Mouse (Mus musculus) megakaryocyte progenitor cell, adult 5-6 weeks (primary cell): ENCODE measurements around the gene Scel. TPM values are rescaled to one million over a fixed set of nuclear protein-coding genes. Genes with fewer than 3 reads are reported as not detected.
A peak's percentile ranks its signal among the peaks of the same experiment; 100 is the strongest.

Experiments used
- ATAC-seq: replicated peaks from 2 replicates; pipeline ENCODE4 v1.8.0; 2016; ENCODE audit warnings: mild to moderate bottlenecking, moderate TSS enrichment, inconsistent platforms; ENCODE audit not compliant: poor library complexity
- total RNA-seq, 2 experiments: library from RNA; stranded (forward) in 1 of 2; stranded (reverse) in 1 of 2; fragments of 157-497, 149-512 nt in 1 of 2; fragments of 200-1000 nt in 1 of 2; gene quantifications; 2 replicates each; pipeline versions ENCODE4 v1.2.3 to v1.2.4; 2015 to 2017

The Scel gene
- total RNA-seq, 2 experiments from 2014 or later = not detected

DNA sequence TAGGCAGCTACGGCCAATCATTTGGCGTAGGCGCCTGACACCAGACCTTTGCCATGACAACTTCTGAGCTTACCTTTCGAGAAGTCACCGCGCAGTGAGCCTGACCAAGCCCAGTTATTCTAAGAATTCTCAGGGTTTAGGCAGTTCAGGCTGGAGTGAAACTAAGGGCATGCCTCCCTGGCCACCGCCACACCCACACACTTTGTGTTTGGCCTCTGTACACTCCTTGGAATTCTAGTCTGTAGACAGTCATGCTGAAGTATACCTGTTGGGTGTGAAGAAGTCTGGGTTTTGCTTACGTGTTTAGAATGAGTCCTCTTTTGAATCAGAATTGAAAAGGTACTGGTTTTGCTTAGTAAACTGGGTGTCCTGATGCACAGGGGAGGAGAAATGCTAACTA lies 3.6 kb upstream of the Scel start:
- ATAC-seq = no peak

DNA sequence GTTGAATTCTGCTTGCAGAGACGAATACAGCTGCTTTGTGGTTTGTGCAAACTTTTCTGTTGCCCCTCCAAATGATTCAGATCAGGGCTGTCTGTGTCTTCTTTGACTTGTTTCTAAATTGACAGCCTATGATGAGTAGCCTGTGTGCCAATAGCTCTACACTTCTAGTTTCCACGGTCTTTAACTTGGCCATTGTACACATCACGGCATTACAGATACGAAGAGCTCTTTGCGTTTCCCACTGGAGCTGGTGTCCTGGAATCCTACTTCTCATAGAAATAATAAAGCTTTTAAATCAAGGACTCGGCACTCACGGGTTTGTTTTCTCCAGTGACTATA lies 300 bp downstream of the Scel start:
- no peak for ATAC-seq

DNA sequence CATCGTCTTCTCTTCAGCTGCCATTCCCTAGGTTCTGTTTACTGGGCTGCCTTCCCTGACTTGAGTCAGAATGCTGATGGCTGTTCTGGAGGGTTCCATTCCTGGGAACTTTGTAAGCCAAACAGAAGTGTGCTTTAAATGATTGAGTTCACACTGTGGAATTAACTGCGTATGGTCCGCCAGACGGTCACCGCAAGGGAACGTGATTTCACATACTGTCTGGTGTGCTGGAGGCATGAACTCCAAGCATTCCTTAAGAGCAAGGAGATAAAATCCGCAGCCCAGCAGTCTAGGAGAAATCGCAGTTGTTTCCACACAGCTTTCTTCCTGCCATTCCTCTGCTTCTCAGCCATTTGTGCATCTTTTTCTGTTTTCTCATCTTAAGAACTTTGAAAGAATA lies 2.3 kb downstream of the Scel start:
- ATAC-seq = no peak

DNA sequence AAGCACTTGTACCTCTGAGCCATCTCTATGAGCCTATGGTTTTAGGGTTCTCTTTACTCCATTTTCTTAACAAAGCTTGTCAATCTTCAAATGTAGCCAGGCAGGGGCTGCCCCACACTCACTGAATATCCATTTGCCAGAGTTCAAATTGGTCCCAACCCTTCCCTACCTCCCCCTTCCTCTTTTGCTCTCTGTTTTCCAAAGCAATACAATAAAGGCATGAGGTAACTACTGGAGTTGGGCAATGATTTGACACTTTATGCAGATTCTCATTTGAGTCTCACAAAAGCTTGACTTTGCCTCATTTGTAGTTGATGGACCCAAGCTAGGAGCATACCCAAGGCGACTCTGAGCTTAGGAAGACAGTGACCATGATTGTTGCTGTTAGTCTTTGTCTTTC lies 13.1 kb downstream of the Scel start:
- ATAC-seq = peak; percentile 66

DNA sequence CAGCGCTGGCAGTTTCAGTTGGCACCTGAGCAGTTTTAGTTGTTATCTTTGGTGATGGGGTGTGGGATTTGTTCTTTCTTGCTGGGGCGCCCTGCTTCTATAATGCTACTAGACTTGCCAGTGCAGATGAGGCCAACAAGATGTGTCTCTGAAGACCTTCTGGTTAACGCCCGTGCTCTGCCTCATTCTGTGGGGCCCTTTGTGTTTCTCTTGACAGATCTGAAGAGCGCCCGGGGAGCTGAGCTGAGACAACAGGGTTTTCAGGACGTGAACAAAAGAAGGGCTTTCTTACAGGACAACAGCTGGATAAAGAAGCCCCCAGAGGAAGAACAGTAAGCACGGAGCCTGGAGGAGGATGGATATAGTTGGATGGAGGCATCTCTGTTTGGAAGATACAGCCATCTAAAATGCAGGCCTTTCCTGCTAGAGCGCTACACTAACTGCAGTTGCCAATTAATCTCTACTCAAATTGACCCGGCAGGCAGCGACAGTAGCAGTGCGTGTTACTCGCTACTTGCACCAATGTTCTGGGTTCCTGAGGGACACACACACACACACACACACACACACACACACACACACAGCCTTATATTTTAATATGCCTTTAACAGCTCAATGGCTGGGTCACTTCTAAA lies 16.7 kb downstream of the Scel start:
- no peak for ATAC-seq

DNA sequence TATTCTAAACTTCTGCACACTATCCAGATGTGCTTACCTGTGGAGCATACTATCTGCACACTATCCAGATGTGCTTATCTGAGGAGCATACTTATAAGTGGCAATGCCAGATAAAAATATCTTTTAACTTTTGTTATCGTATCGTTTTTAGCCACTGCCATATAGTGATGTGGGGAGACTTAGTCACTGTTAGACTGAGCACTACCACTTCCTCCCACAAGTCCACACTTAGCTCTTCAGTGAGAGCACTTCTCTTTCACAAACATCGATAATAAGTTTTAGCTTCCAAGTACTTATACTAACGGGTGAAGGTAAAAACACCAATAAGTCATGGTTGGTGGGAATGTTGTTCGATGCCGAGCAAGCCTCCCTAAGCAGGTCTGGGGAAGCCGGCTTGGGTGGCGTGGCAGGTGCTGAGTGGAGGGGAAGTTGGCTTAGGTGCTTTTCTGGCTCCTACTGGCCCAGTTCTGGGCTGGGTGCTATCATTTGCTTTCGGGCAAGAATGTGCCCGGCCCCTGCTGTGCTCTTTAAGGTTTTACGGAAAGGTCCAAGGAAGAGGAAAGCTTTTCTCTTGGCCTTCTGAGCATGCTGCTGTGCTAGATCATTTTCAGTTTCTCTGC lies 18.7 kb downstream of the Scel start:
- peak; percentile 52 for ATAC-seq

DNA sequence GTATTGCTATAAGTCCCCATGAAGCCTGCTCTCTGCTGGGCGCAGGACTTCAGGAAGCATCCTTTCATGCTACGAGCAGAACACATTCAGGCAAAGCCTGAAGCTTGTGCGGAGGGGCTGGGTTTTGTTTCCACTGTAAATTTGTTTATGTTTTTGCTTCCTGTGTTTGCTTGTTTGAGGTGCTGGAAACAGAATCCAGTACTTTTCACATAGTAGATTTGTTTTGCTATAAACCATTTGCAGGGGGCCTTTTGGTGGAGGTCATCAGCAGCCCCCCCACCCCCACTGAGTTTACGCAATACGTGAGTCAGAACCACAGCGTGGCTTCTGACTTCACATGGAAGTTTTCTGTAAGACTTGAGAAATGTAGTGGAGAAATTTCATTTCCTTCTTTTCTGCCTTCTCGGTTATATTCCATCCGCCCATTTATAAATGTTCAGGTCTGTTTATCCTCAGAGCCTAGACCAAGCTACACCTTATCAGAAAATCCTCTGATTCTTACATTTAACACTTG lies 22.4 kb downstream of the Scel start:
- ATAC-seq = peak; percentile 66

DNA sequence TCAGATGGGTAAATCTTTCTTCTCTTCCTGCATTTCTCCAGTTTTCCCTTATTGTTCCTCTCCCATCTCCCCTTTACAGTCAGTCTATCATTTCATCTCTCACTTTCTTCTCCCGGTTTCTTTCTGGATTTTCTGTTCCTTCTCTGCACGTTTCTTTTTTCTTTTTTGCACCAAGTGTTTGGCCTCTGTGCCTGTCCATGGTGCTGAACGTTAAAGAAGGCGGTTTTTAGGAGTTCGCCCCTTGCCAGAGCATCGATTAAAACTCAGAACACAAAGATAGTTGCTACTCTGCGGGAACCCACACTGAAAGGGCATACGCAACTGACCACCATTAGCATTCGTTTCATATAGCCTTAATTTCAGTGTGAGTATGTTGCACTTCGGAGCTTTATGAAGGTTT lies 23.2 kb downstream of the Scel start:
- ATAC-seq = peak; percentile 30; the same call in 1 of the 2 replicates

DNA sequence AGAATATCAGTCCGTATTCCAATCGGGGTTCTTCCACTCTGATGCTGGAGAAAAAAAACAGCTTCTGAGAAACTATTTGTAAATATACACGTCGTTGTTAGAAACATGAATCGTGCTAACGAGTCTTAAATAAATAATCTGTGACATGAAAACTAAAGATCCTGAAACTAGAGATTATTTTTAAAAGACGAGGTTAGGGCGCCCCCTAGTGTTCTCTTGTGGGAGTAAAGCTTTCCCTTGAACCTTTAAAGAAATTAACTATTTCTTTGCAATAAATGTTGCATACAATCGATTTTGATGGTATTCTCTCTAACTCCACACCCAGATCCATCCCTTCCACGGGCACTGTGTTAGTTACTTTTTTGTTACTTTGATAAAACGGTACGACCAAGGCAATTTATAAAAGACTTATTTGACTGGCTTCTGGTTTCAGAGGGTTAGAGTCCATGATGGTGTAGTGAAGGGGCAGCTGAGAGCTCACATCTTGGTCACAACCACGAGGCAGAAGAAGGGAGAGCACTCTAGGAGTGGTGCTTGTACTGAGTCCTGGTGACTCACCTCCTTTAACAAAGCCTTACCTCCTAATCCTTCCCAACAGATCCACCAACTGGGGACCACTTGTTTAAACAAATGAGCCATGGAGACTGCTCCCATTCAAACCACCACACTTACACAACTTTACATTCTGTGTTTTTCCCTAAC lies 24.4 kb downstream of the Scel start:
- peak; percentile 31; the same call in 1 of the 2 replicates for ATAC-seq

DNA sequence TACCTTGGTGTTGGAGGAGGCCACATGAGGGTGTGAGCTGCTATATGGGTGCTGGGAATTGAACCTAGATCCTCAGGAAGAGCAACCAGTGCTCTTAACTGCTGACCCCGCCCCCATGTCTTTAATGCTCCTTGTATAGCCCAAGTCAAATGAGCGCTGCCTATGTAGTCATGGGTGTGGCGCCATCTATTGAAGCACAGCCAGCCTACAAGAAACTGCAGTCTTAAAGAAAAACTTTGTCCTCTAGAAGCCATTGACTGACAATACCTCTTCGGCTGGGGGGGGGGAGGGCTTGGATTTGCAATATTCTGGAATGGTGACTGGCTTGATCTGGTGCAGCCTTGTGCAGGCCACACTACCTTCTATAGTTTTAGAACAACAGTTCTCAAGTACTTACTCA lies 26.7 kb downstream of the Scel start:
- ATAC-seq = peak; percentile 34; the same call in 1 of the 2 replicates

DNA sequence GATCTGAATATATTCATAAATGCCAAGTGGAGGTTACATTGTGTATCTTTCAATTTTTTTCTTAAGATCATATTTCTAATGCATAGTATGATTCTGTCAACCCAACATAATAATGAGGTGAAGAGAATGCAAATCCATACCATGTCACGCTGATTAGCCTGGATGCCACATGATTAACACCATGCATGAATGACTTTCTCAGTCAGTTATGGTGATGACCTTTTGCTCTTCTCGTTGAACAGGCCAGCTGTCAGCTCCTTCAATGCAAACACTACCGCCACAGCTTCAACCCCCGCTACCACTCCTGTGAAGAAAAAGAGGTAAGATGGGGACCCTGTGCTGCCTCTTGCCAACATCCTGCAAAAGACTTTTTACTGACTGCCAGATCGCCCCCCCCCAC lies 28.5 kb downstream of the Scel start:
- no peak for ATAC-seq

DNA sequence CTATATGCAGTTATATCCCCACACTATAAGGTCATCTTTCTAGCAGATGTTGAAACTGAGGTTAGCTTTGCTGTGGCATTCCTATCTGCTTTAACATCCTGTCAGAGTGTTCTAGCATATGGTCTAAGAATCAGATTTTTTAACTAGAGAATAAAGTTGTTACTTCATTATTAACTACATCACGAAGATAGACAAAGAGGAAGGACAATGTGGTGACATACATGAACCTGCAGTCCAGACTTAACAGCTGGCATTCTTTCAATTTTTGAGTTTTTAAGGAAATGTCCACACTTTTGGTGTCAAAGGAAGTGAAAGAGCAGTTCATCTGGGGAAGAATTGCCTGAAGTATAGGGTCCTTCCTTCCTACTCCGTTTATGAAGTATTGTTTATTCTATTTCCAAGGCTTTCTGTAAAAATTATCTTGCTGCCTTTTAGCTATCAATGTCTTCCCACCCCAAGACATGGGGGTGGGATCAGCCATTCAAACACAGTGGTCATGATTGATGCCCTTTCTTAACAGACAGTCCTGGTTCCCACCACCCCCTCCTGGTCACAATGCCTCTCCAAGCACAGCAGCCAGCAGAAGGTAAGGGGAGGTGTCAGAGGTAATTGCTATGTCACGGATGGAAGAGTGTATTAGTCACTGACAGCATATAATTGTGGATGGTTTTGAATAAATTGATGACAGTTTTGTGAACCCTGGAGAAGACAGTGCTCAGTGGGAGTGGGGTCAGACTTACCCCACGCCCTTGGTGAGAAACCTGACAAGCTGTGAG lies 30.4 kb downstream of the Scel start:
- ATAC-seq = peak; percentile 77

DNA sequence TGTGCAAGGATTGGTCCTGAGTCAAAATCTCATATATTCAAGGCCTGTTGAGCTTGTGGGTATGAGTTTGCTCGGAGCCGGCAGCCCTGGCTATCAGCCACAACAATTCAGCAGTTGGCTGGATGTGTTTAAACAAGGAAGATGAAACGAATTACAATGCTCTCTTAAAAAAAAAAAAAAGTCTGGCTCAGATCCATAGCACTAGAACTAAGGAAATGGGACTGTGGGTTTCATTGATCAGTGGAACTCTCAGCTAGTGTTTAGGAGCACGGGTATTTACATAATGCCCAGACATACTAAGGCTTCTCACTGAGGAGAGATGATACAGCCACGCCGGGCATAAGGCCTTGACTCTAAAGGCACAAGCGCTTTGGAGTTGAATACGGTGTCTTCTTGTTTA lies 32.6 kb downstream of the Scel start:
- no peak for ATAC-seq

DNA sequence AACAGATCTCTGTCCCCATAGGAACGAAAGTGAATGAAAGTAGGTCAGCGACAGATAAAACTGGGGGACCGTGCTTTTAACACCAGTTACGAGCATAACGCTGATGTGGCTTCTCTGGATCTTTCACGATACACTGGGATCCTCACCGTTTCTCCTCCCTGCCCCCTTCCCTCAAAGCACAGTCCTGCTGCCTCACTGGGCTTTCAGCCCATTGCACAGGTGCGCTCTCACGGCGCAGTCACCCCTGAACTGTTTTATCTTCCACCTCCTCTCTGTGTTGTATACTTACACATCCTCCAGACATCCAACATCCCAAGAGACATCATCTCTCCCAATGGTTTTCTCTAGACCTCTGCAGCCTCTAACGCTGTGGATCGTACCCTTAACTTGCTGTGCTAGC lies 33.1 kb downstream of the Scel start:
- no peak for ATAC-seq

DNA sequence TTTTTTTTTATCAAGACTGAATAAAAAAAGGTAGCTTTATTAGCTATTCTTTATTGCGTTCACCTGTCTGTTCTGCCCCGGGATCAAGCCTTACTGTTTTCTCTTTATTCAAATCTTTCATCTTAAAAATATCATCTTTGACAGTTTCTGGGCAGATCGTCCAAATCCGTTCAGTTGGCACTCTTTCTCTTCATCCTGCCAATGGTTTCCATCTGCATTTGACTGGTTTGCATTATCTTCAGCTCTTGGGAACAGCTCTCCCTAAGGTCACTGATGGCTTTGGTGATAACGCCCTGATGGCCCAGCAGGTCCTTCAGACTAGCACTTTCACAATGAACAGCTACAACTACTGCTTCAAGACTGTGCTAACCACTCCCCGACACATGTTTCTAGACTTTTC lies 35.1 kb downstream of the Scel start:
- ATAC-seq = no peak

DNA sequence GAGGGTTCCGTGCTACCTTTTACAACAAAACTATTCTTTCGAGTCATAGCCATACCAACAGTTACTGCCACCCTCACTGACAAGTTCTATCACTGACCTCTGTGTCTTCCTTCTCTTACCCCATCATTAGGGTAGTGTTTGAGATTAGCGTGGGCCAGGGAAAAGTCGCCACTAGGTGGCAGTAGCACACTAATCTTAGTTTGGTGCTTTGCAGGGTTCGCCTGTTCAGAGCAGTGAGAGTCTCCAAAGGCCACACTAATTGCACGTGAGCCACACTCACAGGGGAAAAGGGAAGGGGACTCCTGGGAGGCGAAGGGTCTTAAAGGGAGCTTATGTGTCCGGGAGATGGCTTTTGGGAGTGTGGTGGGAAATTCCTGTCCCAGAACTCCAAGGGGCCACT lies 37.3 kb downstream of the Scel start:
- ATAC-seq = peak; percentile 98

DNA sequence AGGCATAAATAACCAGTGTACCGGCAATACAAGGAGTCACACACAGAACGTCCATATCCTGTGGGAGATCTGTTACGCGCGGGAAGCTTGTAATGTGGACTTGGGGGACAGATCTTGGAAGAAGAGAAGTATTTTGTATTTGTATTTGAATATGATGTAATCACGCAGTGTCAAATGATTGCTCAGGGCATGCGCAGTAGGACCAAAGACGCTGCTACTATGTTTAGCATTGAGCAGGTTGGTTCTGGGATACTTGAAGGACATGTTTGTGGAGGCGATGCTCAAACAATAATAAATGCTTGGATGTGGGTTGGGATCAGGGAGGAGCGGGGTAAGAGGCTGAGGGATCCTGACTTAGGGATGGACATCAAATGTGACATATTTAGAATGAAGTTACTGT lies 37.8 kb downstream of the Scel start:
- no peak for ATAC-seq

DNA sequence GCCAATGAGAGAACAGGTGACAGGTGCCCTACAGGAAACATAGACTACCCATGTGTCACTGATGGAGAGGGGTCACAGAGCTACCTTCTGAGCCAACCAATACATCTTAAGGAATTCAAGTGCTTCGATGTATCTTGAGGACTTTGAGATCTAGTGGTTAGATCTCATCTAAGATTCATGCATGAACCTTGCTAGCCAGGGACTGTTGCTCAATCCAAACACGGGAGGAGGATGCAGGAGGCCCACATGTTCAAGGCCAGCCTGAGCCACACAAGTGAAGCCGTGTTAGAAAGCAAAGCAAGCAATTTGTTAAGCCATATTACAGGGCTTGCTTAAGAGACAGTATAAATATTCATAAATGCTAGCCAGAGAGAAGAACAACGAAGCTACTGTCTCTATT lies 38.8 kb downstream of the Scel start:
- no peak for ATAC-seq

DNA sequence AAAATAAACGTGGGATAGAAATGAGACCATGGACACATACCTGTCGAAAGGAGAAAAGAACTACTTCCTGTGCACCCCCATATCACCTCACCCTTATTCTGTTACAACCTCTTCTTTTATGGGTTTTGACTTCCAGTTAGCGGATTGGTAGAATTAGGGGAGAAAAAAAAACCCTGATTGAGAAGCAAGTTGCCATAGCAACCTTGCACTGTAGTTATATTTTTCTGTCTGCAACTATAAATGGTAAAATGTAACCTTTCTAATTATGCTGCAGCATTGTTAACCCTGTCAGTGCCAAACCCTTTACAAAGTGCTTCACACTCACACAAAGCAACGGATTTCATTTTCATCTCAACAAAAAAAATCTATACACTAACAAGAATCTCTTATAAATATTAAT lies 39.2 kb downstream of the Scel start:
- no peak for ATAC-seq

DNA sequence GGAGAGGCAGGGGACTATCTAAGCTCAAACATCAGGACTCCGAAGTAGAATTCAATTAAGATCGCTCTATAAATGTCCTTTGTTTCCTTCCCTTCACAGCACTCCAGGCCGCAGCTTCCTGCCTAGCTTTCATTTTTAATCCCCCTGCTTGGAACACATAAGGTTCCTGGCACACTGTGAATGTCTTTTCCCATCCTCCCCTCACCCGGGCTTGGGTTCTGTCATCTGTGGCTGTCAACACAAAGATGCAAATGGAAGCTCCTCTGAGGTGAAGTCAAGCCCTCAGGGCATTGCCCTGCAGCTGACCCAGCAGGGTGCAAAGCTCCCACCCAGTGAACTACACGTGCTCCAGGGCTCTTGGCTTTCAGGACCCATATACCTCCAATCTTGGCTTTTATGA lies 43.5 kb downstream of the Scel start:
- no peak for ATAC-seq

DNA sequence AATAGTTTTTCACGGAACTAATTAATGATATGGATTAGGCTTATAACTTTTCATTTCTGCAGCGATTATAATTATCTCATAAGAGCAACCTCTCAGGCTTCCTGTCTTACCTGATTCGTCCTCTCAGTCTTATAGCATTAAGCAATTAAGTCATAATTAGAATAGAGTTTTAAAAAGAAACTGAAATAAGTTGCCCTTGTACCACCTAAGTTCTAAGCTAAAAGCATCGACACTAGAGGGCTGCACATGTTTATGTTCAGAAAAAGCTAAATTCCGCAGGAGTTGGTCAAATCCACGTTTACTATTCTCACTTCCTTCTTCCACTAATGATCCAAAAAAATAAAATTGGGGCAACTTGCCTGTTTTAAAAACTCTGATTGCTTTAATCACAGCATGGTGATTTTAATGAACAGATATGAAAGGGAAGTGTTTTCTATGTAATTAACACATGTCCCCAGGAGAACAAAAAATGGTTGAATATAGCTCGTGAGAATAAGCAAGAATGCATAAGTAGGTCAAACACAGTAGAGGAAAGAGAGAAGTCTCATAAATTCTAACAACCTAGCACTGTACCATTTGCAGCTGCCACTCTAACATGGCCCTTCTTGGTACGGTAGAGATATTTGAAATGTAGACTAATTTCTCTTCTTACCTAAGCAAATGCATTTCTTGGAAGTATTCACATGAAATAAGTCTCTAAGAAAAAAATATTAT lies 48.4 kb downstream of the Scel start:
- no peak for ATAC-seq
